Mouse (Mus musculus) cerebellum, adult (tissue): ENCODE measurements around the gene Rbm8a.

Experiments
- ATAC-seq: cut with Nextera tagmentation; 2 replicates; pipeline ENCODE4 v1.9.2; 2017; ENCODE audit warnings: mild to moderate bottlenecking, moderate library complexity, mixed read lengths; ENCODE audit not compliant: insufficient number of reproducible peaks, low FRiP score, low TSS enrichment

Rbm8a gene

DNA sequence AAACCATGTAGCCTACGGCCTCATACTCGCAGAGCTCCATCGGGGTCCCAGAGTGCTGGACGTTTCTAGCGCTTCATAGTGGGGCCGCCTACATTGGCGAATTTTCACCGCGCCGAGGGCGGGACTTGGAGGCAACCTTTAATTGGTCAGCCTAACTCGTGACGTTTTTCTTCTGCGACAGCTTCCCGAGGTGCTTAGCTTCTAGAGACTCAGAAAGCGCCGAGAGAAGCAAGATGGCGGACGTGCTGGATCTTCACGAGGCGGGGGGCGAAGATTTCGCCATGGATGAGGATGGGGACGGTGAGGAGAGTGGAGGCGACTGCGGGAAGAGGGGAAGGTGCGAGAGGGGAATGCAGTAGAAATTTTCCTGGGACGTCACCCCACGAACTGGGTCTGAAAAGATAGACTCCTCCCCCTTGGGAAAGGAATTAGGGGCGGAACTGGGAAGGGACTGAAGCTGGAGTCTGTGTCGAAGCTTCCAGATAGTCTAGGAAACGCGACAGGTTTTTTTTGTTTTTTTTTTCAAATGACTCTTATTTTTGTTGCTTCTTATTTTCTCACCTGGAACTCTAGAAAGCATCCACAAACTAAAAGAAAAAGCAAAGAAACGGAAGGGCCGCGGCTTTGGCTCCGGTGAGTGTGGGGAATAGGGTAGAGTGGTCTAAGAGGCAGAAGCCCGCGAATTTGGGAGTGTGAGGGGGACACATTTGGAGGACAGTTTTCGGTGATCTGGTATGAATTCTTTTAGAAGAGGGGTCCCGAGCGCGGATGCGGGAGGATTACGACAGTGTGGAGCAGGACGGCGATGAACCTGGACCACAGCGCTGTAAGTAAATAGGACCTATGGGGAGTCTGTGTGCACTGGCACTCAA is at the start of gene Rbm8a:
Rbm8a (plus strand) TSS at position 205 of the 872 bp plus-strand sequence.
- peak; percentile 95 for ATAC-seq

- ATAC-seq = no peak
These were observed 48.6 kb upstream of the Rbm8a start for GRCm38 (mm10) chr3:96581141-96581540.

GRCm38 (mm10) chr3:96581771-96582515 is 47.8 kb upstream of the Rbm8a start:
- no peak for ATAC-seq

DNA sequence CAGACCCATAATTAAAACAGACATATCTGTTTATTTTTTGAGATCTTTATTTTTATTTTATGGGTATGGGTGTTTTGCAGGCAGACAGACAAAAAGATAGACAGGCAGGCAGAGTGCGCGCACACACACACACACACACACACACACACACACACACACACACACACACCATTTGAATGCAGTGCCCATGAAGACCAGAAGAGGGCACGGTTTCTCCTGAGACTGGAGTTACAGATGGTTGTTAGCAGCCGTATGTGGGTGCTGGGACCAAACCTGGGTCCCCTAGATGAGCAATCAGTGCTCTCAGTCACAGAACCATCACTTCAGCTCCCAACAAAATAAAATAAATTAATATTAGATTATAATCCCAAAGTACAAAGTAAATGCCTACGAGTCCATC is 46.3 kb upstream of the Rbm8a start:
- ATAC-seq = no peak

DNA sequence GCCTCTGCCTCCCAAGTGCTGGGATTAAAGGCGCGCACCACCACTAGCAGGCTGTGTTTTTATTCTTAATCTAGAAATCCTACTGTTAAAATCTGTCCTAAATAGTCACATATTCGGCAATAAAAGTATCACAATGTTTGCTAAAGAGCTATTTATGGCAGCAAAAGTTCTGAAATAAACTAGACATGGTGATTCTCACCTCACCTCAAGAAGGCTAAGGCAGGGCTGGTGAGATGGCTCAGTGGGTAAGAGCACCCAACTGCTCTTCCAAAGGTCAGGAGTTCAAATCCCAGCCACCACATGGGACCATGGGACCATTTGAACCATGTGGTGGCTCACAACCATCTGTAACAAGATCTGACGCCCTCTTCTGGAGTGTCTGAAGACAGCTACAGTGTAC is 39.1 kb upstream of the Rbm8a start:
- no peak for ATAC-seq

- ATAC-seq = no peak
These were observed 36.4 kb upstream of the Rbm8a start for GRCm38 (mm10) chr3:96593374-96593773.

- peak; percentile 83 for ATAC-seq
These were observed 35.8 kb upstream of the Rbm8a start, which contains the start of gene Polr3gl for GRCm38 (mm10) chr3:96593790-96594560. Gene Polr3gl (minus strand): TSS chr3:96594181.

DNA sequence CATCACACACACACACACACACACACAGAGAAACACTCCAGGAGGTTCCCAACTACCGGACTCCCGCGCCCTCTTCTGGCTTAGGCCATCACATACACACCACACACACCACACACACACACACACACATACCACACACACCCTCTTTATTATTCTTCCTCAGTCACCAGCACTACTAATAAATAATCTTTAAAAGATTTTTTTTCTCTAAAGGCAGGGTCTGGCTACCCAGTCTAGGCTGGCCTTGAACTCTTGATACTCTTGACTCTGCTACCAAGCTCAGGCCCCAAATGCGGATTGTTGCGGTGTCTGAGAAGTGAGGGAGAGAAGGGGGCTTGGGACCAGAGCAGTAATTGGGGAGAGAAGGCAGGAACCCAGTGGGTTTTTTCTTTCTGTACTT is 34.9 kb upstream of the Rbm8a start:
- no peak for ATAC-seq

GRCm38 (mm10) chr3:96595661-96596060 is 34.1 kb upstream of the Rbm8a start:
- no peak for ATAC-seq

DNA sequence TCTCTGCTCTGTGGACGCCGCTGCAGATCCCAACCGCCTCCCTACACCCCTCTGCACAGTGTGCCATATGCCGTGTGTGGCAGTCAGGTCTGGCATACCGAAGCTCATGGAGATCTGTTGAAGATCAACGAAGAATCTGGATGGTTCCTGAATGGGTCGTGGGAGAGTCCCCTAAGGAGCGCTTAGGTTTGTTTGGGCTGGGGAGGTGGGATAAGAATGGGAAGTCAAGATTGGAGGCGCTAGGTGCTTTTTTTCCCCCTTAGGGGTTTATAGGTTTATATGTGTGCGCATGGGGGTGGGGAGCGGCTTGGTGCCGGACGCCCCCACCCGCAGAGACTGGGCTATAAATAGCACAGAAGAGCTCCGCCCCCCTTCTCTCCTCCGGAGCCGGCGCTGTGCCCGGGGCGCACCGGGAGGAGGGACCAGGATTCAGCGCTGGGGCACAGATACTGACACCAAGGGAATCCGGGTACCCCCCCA is 33.5 kb upstream of the Rbm8a start, which contains the start of gene Ankrd34a:
Ankrd34a (plus strand) TSS at position 409 of the 480 bp plus-strand sequence.
- peak; percentile 28; the same call in 1 of the 2 replicates for ATAC-seq

GRCm38 (mm10) chr3:96596855-96597254 is 32.9 kb upstream of the Rbm8a start:
- ATAC-seq = no peak

DNA sequence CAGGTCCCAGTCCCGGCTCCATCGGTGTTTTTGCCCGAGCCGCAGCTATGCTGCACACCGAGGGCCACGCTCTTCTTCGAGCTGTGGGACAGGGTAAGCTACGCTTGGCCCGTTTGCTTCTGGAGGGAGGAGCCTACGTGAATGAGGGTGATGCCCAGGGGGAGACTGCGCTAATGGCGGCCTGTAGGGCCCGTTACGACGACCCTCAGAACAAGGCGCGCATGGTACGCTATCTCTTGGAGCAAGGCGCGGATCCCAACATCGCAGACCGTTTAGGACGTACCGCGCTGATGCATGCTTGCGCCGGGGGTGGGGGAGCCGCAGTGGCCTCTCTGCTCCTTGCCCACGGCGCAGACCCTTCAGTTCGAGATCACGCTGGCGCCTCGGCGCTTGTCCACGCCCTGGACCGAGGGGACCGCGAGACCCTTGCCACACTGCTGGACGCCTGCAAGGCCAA is 32.3 kb upstream of the Rbm8a start:
- no peak for ATAC-seq

DNA sequence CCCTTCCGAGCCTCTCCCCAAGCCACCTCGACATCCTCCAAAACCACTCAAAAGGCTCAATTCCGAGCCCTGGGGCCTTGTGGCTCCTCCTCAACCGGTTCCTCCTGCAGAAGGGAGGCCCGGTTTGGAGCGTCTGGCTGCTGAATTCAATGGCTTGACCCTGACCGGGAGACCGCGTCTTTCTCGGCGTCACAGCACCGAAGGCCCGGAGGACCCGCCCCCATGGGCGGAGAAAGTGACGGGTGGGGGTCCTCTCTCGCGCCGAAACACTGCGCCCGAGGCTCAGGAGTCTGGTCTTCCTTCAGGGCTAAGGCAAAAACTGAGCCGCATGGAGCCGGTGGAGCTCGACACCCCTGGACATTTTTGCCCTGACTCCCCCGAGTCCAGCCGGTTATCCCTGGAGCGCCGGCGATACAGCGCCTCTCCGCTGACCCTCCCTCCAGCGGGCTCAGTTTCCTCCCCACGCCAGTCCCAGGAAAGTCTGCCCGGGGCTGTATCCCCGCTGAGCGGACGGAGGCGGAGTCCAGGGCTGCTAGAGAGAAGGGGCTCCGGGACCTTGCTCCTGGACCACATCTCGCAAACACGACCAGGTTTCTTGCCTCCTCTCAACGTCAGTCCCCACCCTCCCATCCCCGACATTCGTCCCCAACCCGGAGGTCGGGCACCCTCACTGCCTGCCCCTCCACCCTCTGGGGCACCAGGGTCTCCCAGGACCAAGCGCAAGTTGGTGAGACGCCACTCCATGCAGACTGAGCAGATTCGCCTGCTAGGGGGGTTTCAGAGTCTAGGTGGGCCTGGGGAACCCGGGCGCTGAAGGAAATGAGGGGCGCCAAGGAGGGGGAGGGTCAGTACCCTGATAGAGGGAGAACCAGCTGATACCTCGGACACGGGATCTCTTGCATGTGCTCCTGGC is 31.3 kb upstream of the Rbm8a start:
- ATAC-seq = no peak

GRCm38 (mm10) chr3:96599069-96599393 is 30.7 kb upstream of the Rbm8a start:
- ATAC-seq = no peak

GRCm38 (mm10) chr3:96599411-96599810 is 30.3 kb upstream of the Rbm8a start:
- ATAC-seq = no peak

DNA sequence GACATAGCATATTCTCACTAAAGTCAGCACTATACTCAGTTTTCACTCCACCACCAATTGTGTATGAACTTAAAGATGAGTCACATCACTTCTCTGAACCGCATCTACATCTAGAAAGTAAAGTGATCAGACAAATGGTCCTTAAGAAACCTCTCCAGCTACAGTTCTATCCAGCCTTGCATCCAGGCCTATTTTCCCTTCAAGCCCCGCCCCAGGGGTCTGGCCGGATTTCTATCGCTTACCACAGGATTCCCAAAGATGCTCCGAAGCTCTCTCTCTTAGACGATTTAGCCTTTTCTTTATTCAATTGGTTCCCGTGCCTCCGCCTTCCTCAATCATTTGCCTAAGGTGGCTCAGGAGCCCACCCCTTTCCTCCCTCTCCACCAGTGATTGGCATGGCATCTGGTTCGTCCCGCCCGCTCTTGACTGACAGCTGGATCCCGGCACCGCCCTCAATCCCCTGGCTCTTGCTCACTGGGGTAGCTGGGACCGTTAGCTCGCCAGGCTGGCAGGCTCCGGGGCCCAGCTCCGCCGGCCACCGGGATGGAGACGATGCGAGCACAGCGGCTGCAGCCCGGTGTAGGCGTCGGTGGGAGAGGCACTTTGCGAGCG is 29.0 kb upstream of the Rbm8a start, which contains the start of gene Lix1l:
Lix1l (plus strand) TSS at position 511 of the 612 bp plus-strand sequence.
- peak; percentile 81 for ATAC-seq

GRCm38 (mm10) chr3:96601251-96601787 is 28.4 kb upstream of the Rbm8a start:
- ATAC-seq = no peak

DNA sequence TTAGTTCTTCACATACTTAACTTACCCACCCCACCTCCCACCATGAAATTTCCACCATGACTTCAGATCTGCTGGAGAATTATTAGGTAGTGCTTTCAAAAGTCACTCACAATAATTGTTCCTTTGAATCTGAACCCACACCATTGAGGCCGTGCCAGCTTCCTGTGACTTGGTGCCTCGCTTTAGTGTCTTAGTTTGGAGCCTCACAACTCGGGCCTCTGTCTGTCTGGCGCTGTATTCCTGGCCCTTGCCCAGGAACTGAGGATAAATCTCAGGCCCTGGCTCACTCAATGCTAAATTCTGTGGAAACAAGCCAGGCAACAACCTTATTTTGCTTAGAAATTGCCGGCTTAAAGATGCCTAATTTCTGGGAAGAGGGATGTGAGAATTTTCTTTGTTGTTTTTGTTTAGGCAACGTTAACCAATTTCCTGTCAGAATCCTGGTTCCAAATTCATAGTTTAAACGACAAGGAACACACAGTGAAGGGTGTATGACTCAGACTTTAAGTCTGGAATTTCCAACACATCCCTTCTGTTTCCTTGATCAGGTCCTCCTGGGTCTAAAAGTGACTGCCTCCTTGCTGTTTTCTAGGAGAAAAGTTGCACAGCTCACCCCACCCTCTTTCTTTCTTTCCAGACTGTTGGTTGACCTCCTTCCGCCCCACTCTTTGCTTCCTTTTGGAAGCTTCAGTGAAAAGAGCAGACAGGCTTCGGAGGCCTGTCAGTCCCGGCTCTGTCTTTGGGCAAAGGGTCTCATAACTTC is 27.6 kb upstream of the Rbm8a start:
- ATAC-seq = no peak
